Mouse (Mus musculus) megakaryocyte, embryonic 14.5 days (primary cell): ENCODE measurements around the gene Psme3. TPM values are rescaled to one million over a fixed set of nuclear protein-coding genes. Genes with fewer than 3 reads are reported as not detected.
A peak's percentile ranks its signal among the peaks of the same experiment; 100 is the strongest.

Source experiments
- H3K27me3 ChIP-seq: replicated peaks from 2 replicates; pipeline ENCODE3; 2012; ENCODE audit warnings: inconsistent platforms
- H3K36me3 ChIP-seq: replicated peaks from 2 replicates; pipeline ENCODE3; 2012; ENCODE audit warnings: low read length, inconsistent platforms, mixed read lengths
- H3K4me1 ChIP-seq: 2 replicates; pipeline ENCODE4 v1.6.1; 2012; ENCODE audit warnings: inconsistent platforms
- H3K4me3 ChIP-seq: replicated peaks from 2 replicates; pipeline ENCODE3; 2012; ENCODE audit warnings: moderate library complexity, mild to moderate bottlenecking, inconsistent platforms
- H3K9me3 ChIP-seq: 2 replicates; pipeline ENCODE4 v1.6.1; 2012; ENCODE audit warnings: inconsistent platforms
- FLI1 ChIP-seq: IDR thresholded peaks from 2 replicates; pipeline ENCODE4 v1.6.1; 2012; ENCODE audit warnings: low read length, inconsistent platforms, mixed read lengths
- GATA1 ChIP-seq: IDR thresholded peaks from 3 replicates; pipeline ENCODE4 v1.6.1; 2012; ENCODE audit warnings: mixed read lengths, low read length, inconsistent platforms, borderline replicate concordance
- polyA plus RNA-seq: library from polyadenylated mRNA; stranded (reverse); fragments of >175 nt; gene quantifications from 2 replicates; pipeline ENCODE4 v1.2.3, GENCODE M21; 2012; ENCODE audit warnings: low replicate concordance; ENCODE audit not compliant: insufficient read depth

Gene Psme3
- polyA plus RNA-seq, 1 experiment: 32.6 TPM

GRCm38 (mm10) chr11:101280837-101281236 is 35.2 kb upstream of the Psme3 start:
- Histone ChIP-seq H3K9me3 (no peaks in the 10 kb centered on the region), H3K27me3 (peaks cover 6% of the 10 kb centered on the region), H3K36me3 (peaks cover 36% of the 10 kb centered on the region), H3K4me1 (peaks cover 34% of the 10 kb centered on the region), H3K4me3 (peak overlapping the region; percentile 33)
- no peak for TF ChIP-seq FLI1
- no peak for TF ChIP-seq GATA1

- peaks cover 6% of the 10 kb centered on the region for H3K27me3 ChIP-seq
- no peaks in the 10 kb centered on the region for H3K9me3 ChIP-seq
- no peak overlapping the region for H3K4me3 ChIP-seq
- peaks cover 13% of the 10 kb centered on the region for H3K4me1 ChIP-seq
- peaks cover 36% of the 10 kb centered on the region for H3K36me3 ChIP-seq
- TF ChIP-seq GATA1: no peak
- no peak for TF ChIP-seq FLI1
Observed at GRCm38 (mm10) chr11:101282896-101283295, 33.1 kb upstream of the Psme3 start.

DNA sequence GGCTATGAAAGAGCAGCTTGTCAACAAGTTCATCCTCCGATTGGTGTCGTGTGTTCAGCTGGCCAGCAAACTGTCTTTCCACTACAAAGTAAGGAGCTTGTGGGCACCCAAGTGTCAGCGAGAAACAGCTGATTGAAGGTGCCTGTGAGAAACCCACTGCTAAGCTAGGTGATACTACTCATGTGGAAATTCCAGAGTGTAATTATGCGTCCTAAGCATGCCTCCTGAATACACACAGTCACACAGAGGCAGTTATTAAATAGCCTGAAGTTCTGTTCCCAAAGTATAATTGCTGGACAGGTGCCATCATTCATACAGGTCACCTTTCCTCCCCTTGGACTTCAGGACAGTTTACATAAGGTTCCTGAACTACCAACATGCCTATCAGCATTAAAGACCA is 32.2 kb upstream of the Psme3 start:
- Histone ChIP-seq H3K4me1 (peaks cover 6% of the 10 kb centered on the region; the same call in 1 of the 2 replicates), H3K4me3 (no peak overlapping the region), H3K36me3 (peaks cover 45% of the 10 kb centered on the region), H3K27me3 (peaks cover 6% of the 10 kb centered on the region), H3K9me3 (no peaks in the 10 kb centered on the region)
- TF ChIP-seq FLI1 (no peak), GATA1 (no peak)

DNA sequence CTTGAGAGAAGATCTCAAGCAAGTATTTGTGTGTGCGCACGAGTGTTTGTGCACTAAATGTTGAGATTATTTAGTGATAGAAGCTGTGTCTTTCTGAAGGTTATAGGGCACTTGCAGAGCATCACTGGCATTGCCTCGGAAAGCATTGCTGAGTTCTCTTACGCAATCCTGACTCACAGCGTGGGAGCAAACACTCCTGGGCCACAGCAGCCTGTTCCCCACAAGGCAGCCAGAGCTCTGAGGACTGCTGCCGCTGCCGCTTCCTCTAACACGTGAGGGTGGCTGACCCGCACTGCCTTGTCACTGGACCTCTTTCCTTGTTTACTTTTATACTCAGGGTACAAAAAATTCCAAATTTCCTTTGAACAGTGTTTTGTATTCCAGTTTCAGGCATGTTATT is 28.7 kb upstream of the Psme3 start:
- H3K4me1 ChIP-seq: no peaks in the 10 kb centered on the region
- TF ChIP-seq GATA1 (no peak), FLI1 (no peak)
- H3K36me3 ChIP-seq: peaks cover 80% of the 10 kb centered on the region
- no peak overlapping the region for H3K4me3 ChIP-seq
- no peaks in the 10 kb centered on the region for H3K27me3 ChIP-seq
- H3K9me3 ChIP-seq: no peaks in the 10 kb centered on the region

DNA sequence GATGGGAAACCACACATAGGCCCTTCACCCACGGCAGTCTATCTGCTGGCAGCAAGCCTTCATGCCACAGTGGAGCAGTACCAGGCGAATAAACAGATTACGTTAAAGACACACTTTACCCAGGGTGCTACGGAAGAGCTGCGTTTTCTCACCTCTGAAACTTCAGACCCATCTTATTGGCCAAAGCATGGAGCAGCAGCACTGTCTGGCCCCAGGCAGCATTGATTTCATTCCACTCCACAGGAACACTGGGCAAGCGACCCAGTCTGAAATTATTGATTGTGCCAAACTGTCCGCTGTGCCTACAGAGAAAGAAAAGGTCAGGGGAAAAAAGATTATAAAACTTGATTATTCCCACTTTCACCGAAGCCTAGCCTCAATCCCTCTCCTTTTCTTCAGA is 24.8 kb upstream of the Psme3 start:
- Histone ChIP-seq H3K9me3 (no peaks in the 10 kb centered on the region), H3K27me3 (no peaks in the 10 kb centered on the region), H3K4me3 (no peak overlapping the region), H3K36me3 (peaks cover 99% of the 10 kb centered on the region), H3K4me1 (no peaks in the 10 kb centered on the region; the same call in 1 of the 2 replicates)
- no peak for TF ChIP-seq GATA1
- no peak for TF ChIP-seq FLI1

GRCm38 (mm10) chr11:101295191-101295590 is 20.8 kb upstream of the Psme3 start:
- peaks cover 22% of the 10 kb centered on the region for H3K4me1 ChIP-seq
- no peaks in the 10 kb centered on the region for H3K9me3 ChIP-seq
- peaks cover 100% of the 10 kb centered on the region for H3K36me3 ChIP-seq
- no peak for TF ChIP-seq GATA1
- no peak for TF ChIP-seq FLI1
- no peak overlapping the region for H3K4me3 ChIP-seq
- H3K27me3 ChIP-seq: no peaks in the 10 kb centered on the region

GRCm38 (mm10) chr11:101300881-101301280 is 15.1 kb upstream of the Psme3 start:
- Histone ChIP-seq H3K4me1 (peaks cover 39% of the 10 kb centered on the region), H3K4me3 (peak overlapping the region; percentile 95), H3K36me3 (peaks cover 48% of the 10 kb centered on the region), H3K9me3 (no peaks in the 10 kb centered on the region), H3K27me3 (no peaks in the 10 kb centered on the region)
- TF ChIP-seq GATA1: no peak
- TF ChIP-seq FLI1: no peak

DNA sequence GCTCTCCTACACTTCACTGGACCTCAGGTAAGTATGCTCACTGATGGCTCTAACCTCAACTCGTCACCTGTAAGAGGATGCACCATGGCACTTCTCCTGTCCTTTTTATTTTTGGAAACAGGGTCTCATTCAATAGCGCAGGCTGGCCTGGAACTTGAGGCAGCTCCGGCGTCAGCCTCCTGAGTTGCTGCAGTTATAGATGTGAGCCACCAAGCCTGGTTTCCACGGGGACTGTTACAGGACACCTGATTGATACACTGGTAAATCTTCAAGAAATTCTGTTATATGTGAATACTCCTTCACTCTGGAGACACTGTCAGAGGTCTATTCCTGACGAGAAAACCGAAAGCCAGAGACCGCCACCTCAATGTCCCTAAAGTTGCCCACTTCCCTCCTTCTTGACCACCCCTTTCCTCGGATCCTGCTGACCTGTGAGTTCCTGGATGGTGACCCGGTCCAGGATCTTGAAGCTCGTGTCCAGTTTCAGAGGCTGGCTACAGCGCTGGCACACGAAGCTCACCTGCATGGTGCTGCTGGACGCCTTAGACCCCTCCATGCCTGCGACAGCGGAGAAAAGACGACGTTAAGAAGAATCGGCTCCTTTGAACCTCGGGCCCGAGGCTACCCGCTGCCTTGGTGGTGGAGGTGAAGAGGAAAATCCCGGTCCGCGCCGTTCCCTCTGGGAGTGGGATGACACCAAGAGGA is 14.6 kb upstream of the Psme3 start:
- no peaks in the 10 kb centered on the region for H3K9me3 ChIP-seq
- H3K36me3 ChIP-seq: peaks cover 42% of the 10 kb centered on the region
- H3K27me3 ChIP-seq: peaks cover 2% of the 10 kb centered on the region
- peaks cover 39% of the 10 kb centered on the region for H3K4me1 ChIP-seq
- TF ChIP-seq GATA1: no peak
- TF ChIP-seq FLI1: no peak
- H3K4me3 ChIP-seq: peak overlapping the region; percentile 95

DNA sequence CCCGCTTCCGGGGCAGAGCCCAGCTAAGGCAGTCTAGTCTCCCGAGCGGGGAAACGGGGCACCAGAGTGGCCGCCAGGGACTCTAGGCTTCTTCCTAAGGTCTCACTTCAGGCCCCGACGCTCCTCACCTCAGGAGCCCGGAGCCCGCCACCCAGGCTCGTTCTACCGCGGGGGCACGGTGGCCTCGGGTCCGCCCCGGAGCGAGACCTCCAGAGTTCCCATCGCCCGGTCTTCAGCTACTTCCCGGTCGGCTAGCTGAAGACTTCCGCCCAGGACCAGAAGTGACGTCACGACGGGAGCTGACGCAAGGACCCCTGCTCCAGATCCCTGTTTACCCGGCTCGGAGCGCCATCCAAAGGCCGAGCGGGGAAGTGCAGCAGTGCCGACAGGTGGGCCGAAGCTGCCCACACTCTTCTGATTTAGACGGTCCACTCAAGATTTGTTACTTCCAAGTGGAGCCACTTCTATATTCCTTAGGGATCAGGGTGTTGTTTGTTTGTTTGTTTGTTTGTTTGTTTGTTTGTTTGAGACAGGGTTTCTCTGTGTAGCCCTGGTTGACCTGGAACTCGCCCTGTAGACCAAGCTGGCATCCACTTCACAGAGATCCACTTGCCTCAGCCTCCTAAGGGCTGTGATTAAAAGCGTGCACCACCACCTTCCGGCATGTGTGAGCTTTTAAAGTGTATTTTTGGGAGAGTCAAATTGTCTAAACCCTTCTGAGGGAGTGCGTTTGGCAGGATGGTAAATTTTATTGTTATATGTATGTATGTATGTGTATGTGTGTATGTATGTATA is 13.8 kb upstream of the Psme3 start, which contains the start of gene Becn1:
Gene Becn1, minus strand, starts transcription at position 283 of the 795 bp plus-strand sequence.
- Histone ChIP-seq H3K4me1 (peaks cover 39% of the 10 kb centered on the region), H3K36me3 (peaks cover 35% of the 10 kb centered on the region), H3K4me3 (peak within 1 kb of the TSS; percentile 95), H3K9me3 (no peaks in the 10 kb centered on the region), H3K27me3 (peaks cover 6% of the 10 kb centered on the region)
- TF ChIP-seq GATA1 (no peak), FLI1 (no peak)

- peaks cover 8% of the 10 kb centered on the region for H3K9me3 ChIP-seq
- TF ChIP-seq GATA1 (no peak), FLI1 (no peak)
- peaks cover 7% of the 10 kb centered on the region; the same call in 1 of the 2 replicates for H3K4me1 ChIP-seq
- no peak overlapping the region for H3K4me3 ChIP-seq
- no peaks in the 10 kb centered on the region for H3K36me3 ChIP-seq
- peaks cover 13% of the 10 kb centered on the region for H3K27me3 ChIP-seq
Observed at GRCm38 (mm10) chr11:101307744-101308143, 8.3 kb upstream of the Psme3 start.
